Mouse (Mus musculus): ENCODE results near the gene Poc1a.

- TF ChIP-seq CTCF (conservative IDR thresholded peaks at IDR 0.05; ENCODE audit: insufficient read depth, insufficient read length, low read depth, low read length), result no peak
- TF ChIP-seq POLR2A (IDR thresholded peaks at IDR 0.05; ENCODE audit: low read depth, low read length), result peak; percentile 12
These were observed 86.8 kb downstream of the Poc1a start for GRCm38 (mm10) chr9:106367592-106368111.
